Mouse (Mus musculus): ENCODE measurements around the gene Pabpn1l.

The Pabpn1l gene

GRCm38 (mm10) chr8:122622727-122623126, at the start of gene Pabpn1l:
TSS of gene Pabpn1l (minus strand) at chr8:122622739.
- no peak for DNase-seq

DNA sequence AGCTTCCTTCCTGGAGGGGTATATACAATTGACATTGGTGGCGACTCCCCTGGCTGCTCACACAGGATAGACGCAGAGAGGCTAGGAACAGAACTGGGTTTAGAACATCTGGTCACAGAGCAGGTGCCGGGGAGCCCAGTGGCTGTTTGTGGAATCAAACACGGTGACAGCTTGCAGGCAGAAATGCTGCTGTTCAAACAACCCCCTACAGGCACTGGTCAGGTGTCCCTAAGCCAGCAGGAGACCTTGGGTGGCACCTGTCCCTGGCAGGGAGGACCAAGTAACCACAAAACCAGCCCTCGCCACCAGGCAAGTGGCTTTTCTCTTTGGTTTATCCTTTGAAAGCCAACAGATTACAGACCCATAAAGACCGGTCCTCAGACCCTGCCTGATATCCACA, 49.4 kb upstream of the Pabpn1l start:
- DNase-seq: no peak

DNA sequence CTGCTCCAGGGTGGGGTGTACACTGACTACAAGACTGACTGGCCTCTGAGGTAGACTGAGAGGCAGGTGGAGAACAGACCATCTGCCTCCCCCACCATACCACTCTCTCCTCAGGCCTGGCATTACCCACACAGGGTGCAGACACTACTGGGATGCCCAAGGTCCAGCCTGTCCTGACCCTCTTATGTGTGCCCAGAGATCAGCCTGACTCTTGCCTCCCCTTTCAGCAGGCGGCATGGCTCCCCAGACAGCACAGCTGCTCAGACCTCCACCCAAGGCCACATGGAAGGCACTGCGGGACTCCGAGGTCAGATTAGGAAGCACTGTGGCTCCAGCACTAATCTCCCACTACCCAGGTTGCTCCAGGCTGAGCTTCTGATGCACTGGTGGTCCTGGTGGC, 48.2 kb upstream of the Pabpn1l start:
- no peak for DNase-seq

DNA sequence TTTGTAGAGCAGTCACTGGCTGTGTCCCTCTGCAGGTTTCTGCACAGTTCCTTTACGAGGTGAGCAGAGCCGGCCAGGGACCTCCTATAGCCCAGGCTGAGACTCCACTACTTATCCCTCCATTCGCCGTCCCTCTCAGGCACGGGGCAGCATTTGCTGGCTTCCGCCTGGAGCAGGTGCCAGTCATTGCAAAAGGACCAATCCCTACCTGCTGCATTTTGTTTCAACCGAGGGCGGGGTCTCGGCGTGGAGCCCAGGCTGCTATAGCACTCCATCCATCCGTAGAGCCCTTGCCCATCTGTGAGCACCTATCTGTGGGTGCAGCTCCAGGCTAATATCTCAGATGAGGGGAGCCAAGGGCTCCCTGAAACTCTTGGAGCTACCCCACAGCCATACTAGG, 47.5 kb upstream of the Pabpn1l start:
- DNase-seq: no peak

GRCm38 (mm10) chr8:122669370-122669769, 46.8 kb upstream of the Pabpn1l start:
- DNase-seq: no peak

GRCm38 (mm10) chr8:122667854-122668253, 45.3 kb upstream of the Pabpn1l start:
- no peak for DNase-seq

GRCm38 (mm10) chr8:122666827-122667226, 44.3 kb upstream of the Pabpn1l start:
- peak; percentile 62 to 76 for DNase-seq

DNA sequence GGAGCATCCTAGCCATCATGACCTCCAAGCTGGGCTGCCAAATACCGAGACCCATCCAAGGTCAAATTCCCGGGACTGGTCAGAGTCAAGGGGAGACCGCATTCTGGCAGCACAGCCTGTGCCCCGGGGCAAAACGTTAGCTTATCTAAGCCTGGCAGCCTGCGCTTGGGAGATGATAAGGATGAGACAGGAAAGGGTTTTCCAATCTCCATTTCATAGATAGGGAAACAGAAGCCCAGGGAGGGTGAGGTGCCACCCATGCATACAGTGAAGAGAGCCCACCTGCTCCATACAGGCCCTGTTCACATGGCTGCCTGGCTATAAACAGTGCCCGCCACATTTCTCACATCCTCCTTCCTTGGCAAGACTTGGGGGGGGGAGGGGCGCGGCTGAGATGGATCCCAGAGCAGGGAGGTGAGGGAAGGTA, 43.8 kb upstream of the Pabpn1l start:
- DNase-seq: no peak

- DNase-seq: no peak
Observed at GRCm38 (mm10) chr8:122665667-122666316, 43.3 kb upstream of the Pabpn1l start.

- DNase-seq: no peak
Observed at GRCm38 (mm10) chr8:122665221-122665620, 42.7 kb upstream of the Pabpn1l start.

DNA sequence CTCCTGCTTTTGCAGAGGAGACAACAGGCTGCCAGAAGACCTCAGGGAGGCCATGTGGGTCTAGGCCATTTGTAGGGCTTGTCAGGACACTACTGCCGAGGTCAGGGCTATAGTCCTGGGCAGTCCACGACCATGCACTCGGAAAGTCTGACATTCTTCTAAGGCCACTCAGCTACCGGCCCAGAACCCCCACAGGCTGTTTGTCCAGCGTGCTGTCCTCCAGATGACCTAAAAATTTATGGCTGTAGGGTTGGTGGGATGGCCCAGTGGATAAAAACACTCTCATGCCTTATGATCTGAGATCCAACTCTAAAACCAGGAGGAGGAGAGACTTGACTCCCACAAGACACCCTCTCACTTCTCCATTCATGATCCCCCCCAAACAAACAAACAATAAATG, 41.1 kb upstream of the Pabpn1l start:
- DNase-seq: no peak

DNA sequence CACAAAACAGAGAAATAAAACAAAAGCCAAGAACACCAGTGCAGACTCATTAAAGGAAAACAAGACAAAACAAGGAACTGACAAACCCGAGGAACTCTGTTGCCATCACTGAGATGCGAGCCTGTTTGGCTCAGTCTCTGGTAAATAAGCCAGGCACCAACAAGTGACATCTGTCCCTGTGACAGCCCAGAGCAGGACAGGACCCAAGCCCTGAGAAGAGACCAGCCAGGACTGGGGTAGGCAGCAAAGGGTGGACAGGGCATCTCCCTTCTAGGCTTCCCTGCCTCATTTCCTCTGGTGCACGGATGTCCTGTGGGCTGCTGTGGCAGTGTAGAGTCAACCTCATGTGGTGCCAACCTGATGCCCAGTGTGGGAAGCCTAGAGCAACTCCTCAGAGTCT, 40.6 kb upstream of the Pabpn1l start:
- DNase-seq: no peak

GRCm38 (mm10) chr8:122661894-122662293, 39.4 kb upstream of the Pabpn1l start:
- no peak for DNase-seq

DNA sequence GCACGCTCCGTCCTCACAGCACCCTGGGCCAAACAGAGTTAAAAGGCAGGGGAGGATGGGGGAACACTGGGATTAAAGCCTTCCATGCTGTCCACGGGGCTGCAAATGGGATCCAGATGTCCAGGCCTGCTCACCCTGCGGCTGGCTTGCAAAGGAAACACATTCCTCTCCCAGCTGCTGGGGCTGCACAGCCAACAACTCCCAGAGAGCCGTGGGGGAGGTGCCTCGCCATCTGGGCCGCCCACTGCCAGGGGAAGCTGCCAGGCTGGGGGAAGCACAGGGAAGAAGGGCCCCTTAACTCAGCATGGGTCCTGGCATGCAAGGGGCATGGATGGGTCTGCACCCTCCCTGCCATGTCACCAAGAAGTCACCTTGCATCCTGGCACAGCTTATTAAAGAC, 38.6 kb upstream of the Pabpn1l start:
- peak in 1 of 2 experiments; percentile 32 for DNase-seq

GRCm38 (mm10) chr8:122660022-122660421, 37.5 kb upstream of the Pabpn1l start:
- peak in 1 of 2 experiments; percentile 34 for DNase-seq

GRCm38 (mm10) chr8:122658807-122659160, 36.2 kb upstream of the Pabpn1l start:
- no peak for DNase-seq

DNA sequence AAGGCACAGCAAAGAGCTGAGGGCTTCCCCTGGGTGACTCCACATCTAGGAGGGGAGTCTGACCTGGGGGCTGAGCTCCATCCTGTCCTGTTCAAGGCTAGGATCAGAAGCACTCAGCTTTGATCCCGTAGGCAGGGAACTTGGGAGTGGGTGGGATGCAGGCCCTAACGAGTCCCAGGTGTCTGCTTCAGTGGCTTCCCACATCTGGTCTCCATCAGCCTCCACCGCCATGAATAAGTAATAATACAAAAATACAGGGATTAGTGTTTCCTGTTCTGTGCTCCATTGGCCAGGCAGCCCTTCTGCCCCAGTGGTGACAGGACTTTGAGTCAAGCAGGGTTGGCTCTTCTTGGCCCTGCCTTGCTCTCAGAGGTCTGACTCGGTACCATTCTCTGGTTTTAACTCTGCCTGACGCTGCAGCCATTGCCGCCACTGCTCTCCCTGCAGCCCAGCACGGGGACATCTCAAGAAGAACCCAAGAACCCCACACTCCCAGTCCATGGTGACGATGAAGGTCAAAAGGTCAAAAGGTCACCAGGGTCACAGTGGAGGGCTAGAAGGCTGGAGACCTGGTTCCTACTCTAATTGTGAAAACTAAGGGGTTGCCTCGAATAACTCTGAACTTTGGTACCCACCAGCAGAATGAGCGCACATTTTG, 35.7 kb upstream of the Pabpn1l start:
- no peak for DNase-seq

GRCm38 (mm10) chr8:122656056-122656999, 33.8 kb upstream of the Pabpn1l start:
- no peak for DNase-seq

GRCm38 (mm10) chr8:122654768-122655167, 32.2 kb upstream of the Pabpn1l start:
- DNase-seq: no peak

GRCm38 (mm10) chr8:122652643-122653042, 30.1 kb upstream of the Pabpn1l start:
- no peak for DNase-seq

DNA sequence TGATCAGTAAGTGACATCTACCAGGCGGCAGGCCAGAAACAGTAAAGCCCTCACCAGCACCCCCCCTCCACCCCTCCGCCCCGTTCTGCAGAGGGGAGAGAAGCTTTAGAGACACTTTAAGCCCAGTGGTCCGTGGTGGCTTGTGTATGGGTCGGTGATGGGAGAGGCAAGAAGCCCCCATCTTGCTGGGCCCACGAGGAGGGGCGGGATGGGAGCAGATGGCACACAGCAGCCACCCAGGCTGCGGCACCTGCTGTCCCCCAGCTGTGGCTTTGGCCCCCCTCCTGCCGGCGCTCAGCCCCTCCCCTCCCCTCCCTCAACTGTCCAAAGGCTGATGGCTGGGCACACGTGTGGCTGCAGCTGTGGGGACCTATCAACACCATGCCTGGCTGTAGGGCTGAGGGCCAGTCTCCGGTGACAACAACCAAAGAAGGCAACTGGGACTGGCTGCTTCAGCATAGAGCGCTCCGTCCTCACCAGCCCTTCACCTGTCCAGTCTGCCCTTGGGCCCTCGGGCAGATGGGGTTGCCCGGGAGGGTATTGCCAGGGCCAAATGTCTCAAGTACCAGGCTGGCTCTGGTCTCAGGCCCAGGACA, 28.9 kb upstream of the Pabpn1l start:
- DNase-seq: no peak

DNA sequence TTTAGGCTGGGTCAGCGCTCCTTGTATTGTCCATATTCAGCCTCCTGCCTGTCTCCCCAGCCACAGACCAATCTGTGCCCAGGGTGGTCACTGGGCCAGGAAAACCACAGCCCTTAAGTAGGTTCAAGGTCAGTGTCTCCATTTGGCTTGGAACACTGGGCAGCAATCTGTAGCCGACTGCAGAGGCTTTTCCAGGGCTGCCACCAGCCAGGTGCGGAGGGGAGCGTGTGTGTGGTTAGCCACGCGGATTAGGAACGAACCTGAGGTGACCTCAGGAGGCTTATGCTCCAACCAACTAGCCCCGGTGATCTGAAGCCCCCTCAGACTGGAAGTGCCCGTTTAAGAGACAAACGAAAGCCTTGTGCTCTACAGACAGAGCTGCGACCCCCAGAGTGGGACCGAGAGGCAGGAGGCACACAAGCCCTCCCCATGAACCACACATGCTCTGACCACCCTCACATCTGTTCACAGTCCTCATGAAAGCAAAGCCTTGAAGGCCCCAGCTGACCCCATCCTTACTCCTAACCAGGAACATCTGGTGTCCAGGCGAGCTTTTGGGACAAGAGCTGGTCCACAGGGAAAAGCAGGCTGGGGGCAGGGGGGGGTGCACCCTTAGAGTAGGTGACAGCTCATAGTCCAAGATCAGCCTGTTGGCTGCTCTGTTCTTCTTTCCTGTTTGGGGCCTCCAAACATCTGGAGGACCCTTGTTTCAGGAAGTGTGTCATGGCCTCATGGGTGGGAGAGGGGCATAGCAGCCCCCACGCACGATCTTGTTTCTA, 25.8 kb upstream of the Pabpn1l start:
- no peak for DNase-seq
